Mouse (Mus musculus) midbrain, embryonic 15.5 days (tissue): Measurements from ENCODE around the gene Siah1a. TPM values are rescaled to one million over a fixed set of nuclear protein-coding genes. Genes with fewer than 3 reads are reported as not detected.

Experiments used
- ATAC-seq: fragments of 200-750 bp; cut with Nextera tagmentation; replicated peaks from 2 replicates; pipeline ENCODE4 v1.8.0; 2017; ENCODE audit warnings: moderate TSS enrichment
- H3K27ac ChIP-seq: fragments of 300-500 bp; sonication (generic); 2 replicates; pipeline ENCODE4 v1.5.1; 2015; ENCODE audit warnings: mild to moderate bottlenecking, inconsistent platforms
- H3K27me3 ChIP-seq: fragments of 300-500 bp; sonication (generic); replicated peaks from 2 replicates; pipeline ENCODE4 v1.6.1; 2015; ENCODE audit warnings: inconsistent platforms
- H3K36me3 ChIP-seq: fragments of 300-500 bp; sonication (generic); replicated peaks from 2 replicates; pipeline ENCODE4 v1.6.1; 2015; ENCODE audit warnings: inconsistent platforms
- H3K4me1 ChIP-seq: fragments of 300-500 bp; sonication (generic); 2 replicates; pipeline ENCODE4 v1.6.1; 2015; ENCODE audit warnings: inconsistent platforms
- H3K4me2 ChIP-seq: fragments of 300-500 bp; sonication (generic); 2 replicates; pipeline ENCODE4 v1.6.1; 2015; ENCODE audit warnings: inconsistent platforms, mild to moderate bottlenecking, moderate library complexity
- H3K4me3 ChIP-seq: fragments of 300-500 bp; sonication (generic); 2 replicates; pipeline ENCODE4 v1.5.1; 2015; ENCODE audit warnings: mild to moderate bottlenecking, inconsistent platforms
- H3K9ac ChIP-seq: fragments of 300-500 bp; sonication (generic); 2 replicates; pipeline ENCODE4 v1.6.1; 2015; ENCODE audit warnings: mild to moderate bottlenecking, inconsistent platforms
- H3K9me3 ChIP-seq: fragments of 300-500 bp; sonication (generic); 2 replicates; pipeline ENCODE4 v1.6.1; 2016; ENCODE audit warnings: inconsistent platforms
- WGBS: fragments of 180-500 bp; shearing (Covaris S2); methylation state at CpG from one replicate; pipeline ENCODE4 v1.1.7; 2015; ENCODE audit warnings: mixed read lengths; 5-methylcytosine and 5-hydroxymethylcytosine counted together
- polyA plus RNA-seq: library from polyadenylated mRNA; unstranded; fragments of >200 nt; fragmentation: Nextera tagmentation; extraction: Ambion mirVana; gene quantifications from 2 replicates; pipeline ENCODE4 v1.2.1, GENCODE M21; 2015

The Siah1a gene
- polyA plus RNA-seq, 1 experiment from 2014 or later: 74.8 TPM

- Histone ChIP-seq H3K9ac (no peak overlapping the region), H3K4me3 (no peak overlapping the region), H3K9me3 (no peaks in the 10 kb centered on the region), H3K4me2 (no peak overlapping the region), H3K4me1 (peaks cover 37% of the 10 kb centered on the region), H3K27me3 (no peaks in the 10 kb centered on the region), H3K27ac (no peak overlapping the region), H3K36me3 (no peaks in the 10 kb centered on the region)
- ATAC-seq: no peak
Observed at GRCm38 (mm10) chr8:86740899-86741298, 4.8 kb downstream of the Siah1a start.

GRCm38 (mm10) chr8:86735446-86736111 is 10.2 kb downstream of the Siah1a start:
- 58% methylated on average over 3 of the region's 3 CpGs for WGBS
- H3K4me3 ChIP-seq: no peak overlapping the region
- no peaks in the 10 kb centered on the region for H3K36me3 ChIP-seq
- no peaks in the 10 kb centered on the region for H3K9me3 ChIP-seq
- H3K9ac ChIP-seq: no peak overlapping the region
- no peak overlapping the region for H3K4me2 ChIP-seq
- no peak for ATAC-seq
- H3K27me3 ChIP-seq: no peaks in the 10 kb centered on the region
- peaks cover 30% of the 10 kb centered on the region for H3K4me1 ChIP-seq
- H3K27ac ChIP-seq: no peak overlapping the region

GRCm38 (mm10) chr8:86734954-86735353 is 10.8 kb downstream of the Siah1a start:
- ATAC-seq: no peak
- Histone ChIP-seq H3K4me2 (no peak overlapping the region), H3K9me3 (no peaks in the 10 kb centered on the region), H3K9ac (no peak overlapping the region), H3K27me3 (no peaks in the 10 kb centered on the region), H3K36me3 (no peaks in the 10 kb centered on the region), H3K27ac (no peak overlapping the region), H3K4me3 (no peak overlapping the region), H3K4me1 (peaks cover 30% of the 10 kb centered on the region)
- 85% methylated on average over 1 of the region's 1 CpGs for WGBS

- Histone ChIP-seq H3K27me3 (no peaks in the 10 kb centered on the region), H3K36me3 (no peaks in the 10 kb centered on the region), H3K4me2 (no peak overlapping the region), H3K27ac (no peak overlapping the region), H3K4me1 (peaks cover 30% of the 10 kb centered on the region), H3K9ac (no peak overlapping the region), H3K9me3 (no peaks in the 10 kb centered on the region), H3K4me3 (no peak overlapping the region)
- WGBS: 65% methylated on average over 4 of the region's 4 CpGs
- no peak for ATAC-seq
Observed at GRCm38 (mm10) chr8:86734171-86734570, 11.6 kb downstream of the Siah1a start.

GRCm38 (mm10) chr8:86730860-86731259 is 14.9 kb downstream of the Siah1a start:
- Histone ChIP-seq H3K4me1 (peaks cover 49% of the 10 kb centered on the region), H3K9ac (no peak overlapping the region), H3K36me3 (no peaks in the 10 kb centered on the region), H3K27me3 (no peaks in the 10 kb centered on the region), H3K4me3 (no peak overlapping the region), H3K4me2 (no peak overlapping the region), H3K27ac (no peak overlapping the region), H3K9me3 (no peaks in the 10 kb centered on the region)
- WGBS: 97% methylated on average over 1 of the region's 1 CpGs
- ATAC-seq: no peak

GRCm38 (mm10) chr8:86730303-86730702 is 15.4 kb downstream of the Siah1a start:
- no peaks in the 10 kb centered on the region for H3K27me3 ChIP-seq
- no peaks in the 10 kb centered on the region for H3K36me3 ChIP-seq
- peaks cover 44% of the 10 kb centered on the region for H3K4me1 ChIP-seq
- ATAC-seq: no peak
- no peak overlapping the region for H3K9ac ChIP-seq
- no peak overlapping the region for H3K4me3 ChIP-seq
- 60% methylated on average over 3 of the region's 3 CpGs for WGBS
- H3K27ac ChIP-seq: no peak overlapping the region
- no peak overlapping the region for H3K4me2 ChIP-seq
- no peaks in the 10 kb centered on the region for H3K9me3 ChIP-seq

- Histone ChIP-seq H3K9ac (no peak overlapping the region), H3K4me1 (peaks cover 32% of the 10 kb centered on the region), H3K4me2 (no peak overlapping the region), H3K9me3 (no peaks in the 10 kb centered on the region), H3K4me3 (no peak overlapping the region), H3K27ac (no peak overlapping the region), H3K36me3 (no peaks in the 10 kb centered on the region), H3K27me3 (no peaks in the 10 kb centered on the region)
- no peak for ATAC-seq
- 71% methylated on average over 19 of the region's 19 CpGs for WGBS
Observed at GRCm38 (mm10) chr8:86728224-86728950, 17.3 kb downstream of the Siah1a start.

GRCm38 (mm10) chr8:86726959-86727358 is 18.8 kb downstream of the Siah1a start:
- Histone ChIP-seq H3K9ac (no peak overlapping the region), H3K27ac (no peak overlapping the region), H3K4me1 (peaks cover 32% of the 10 kb centered on the region), H3K4me3 (no peak overlapping the region), H3K4me2 (no peak overlapping the region), H3K27me3 (no peaks in the 10 kb centered on the region), H3K36me3 (no peaks in the 10 kb centered on the region), H3K9me3 (no peaks in the 10 kb centered on the region)
- ATAC-seq: no peak
- WGBS: 57% methylated on average over 6 of the region's 6 CpGs

- H3K9ac ChIP-seq: no peak overlapping the region
- H3K27ac ChIP-seq: no peak overlapping the region
- no peak overlapping the region for H3K4me2 ChIP-seq
- no peaks in the 10 kb centered on the region for H3K27me3 ChIP-seq
- no peaks in the 10 kb centered on the region for H3K36me3 ChIP-seq
- no peaks in the 10 kb centered on the region for H3K4me1 ChIP-seq
- no peak overlapping the region for H3K4me3 ChIP-seq
- WGBS: 89% methylated on average over 2 of the region's 2 CpGs
- no peaks in the 10 kb centered on the region for H3K9me3 ChIP-seq
- ATAC-seq: no peak
Observed at GRCm38 (mm10) chr8:86721490-86721889, 24.2 kb downstream of the Siah1a start.

- no peaks in the 10 kb centered on the region for H3K27me3 ChIP-seq
- H3K4me1 ChIP-seq: no peaks in the 10 kb centered on the region
- no peak overlapping the region for H3K9ac ChIP-seq
- no peak overlapping the region for H3K4me2 ChIP-seq
- 93% methylated on average over 6 of the region's 6 CpGs for WGBS
- ATAC-seq: no peak
- no peak overlapping the region for H3K27ac ChIP-seq
- no peaks in the 10 kb centered on the region for H3K9me3 ChIP-seq
- H3K4me3 ChIP-seq: no peak overlapping the region
- H3K36me3 ChIP-seq: no peaks in the 10 kb centered on the region
Observed at GRCm38 (mm10) chr8:86720756-86721459, 24.8 kb downstream of the Siah1a start.

GRCm38 (mm10) chr8:86719368-86719767 is 26.4 kb downstream of the Siah1a start:
- no peaks in the 10 kb centered on the region for H3K36me3 ChIP-seq

GRCm38 (mm10) chr8:86718332-86718994 is 27.3 kb downstream of the Siah1a start:
- no peak for ATAC-seq
- Histone ChIP-seq H3K4me1 (peaks cover 7% of the 10 kb centered on the region), H3K9ac (no peak overlapping the region), H3K27me3 (no peaks in the 10 kb centered on the region), H3K9me3 (no peaks in the 10 kb centered on the region), H3K4me3 (no peak overlapping the region), H3K36me3 (no peaks in the 10 kb centered on the region), H3K4me2 (no peak overlapping the region), H3K27ac (no peak overlapping the region)
- 87% methylated on average over 2 of the region's 2 CpGs for WGBS

More at GRCm38 (mm10) chr8:86719368-86719767, 26.4 kb downstream of the Siah1a start:
- 84% methylated on average over 1 of the region's 1 CpGs for WGBS
- H3K4me2 ChIP-seq: no peak overlapping the region
- H3K9ac ChIP-seq: no peak overlapping the region
- H3K9me3 ChIP-seq: no peaks in the 10 kb centered on the region
- H3K4me3 ChIP-seq: no peak overlapping the region
- ATAC-seq: no peak
- H3K4me1 ChIP-seq: peaks cover 4% of the 10 kb centered on the region
- H3K27ac ChIP-seq: no peak overlapping the region
- no peaks in the 10 kb centered on the region for H3K27me3 ChIP-seq
